Mouse (Mus musculus): ENCODE data around the gene Miga2. TPM values are rescaled to one million over a fixed set of nuclear protein-coding genes. Genes with fewer than 3 reads are reported as not detected.
"Not testable (repeated sequence)": the region's sequence is repeated elsewhere in the genome, so short reads cannot be mapped to it uniquely, and the experiment has no call there.

Miga2 gene
- total RNA-seq, 2 experiments from 2014 or later = 16.3 to 16.8 TPM

GRCm38 (mm10) chr2:30415157-30415935 lies 51.3 kb downstream of the Miga2 start, which contains the start of gene Crat:
Gene Crat, minus strand, starts transcription at chr2:30415813.
- intact Hi-C loops (cut with DNase I; ENCODE audit: low total_unique reads) = no loop called here
- peak; percentile 96 for DNase-seq

GRCm38 (mm10) chr2:30415936-30416648 lies 52.1 kb downstream of the Miga2 start, which contains the start of gene Ptpa:
Gene Ptpa, plus strand, starts transcription at chr2:30416039.
- intact Hi-C loops (cut with DNase I; ENCODE audit: low total_unique reads) = no loop called here
- peak; percentile 93 for DNase-seq

GRCm38 (mm10) chr2:30416649-30416965 lies 52.6 kb downstream of the Miga2 start:
- DNase-seq = no peak
- intact Hi-C loops (cut with DNase I; ENCODE audit: low total_unique reads) = no loop called here

GRCm38 (mm10) chr2:30417154-30417553 lies 53.1 kb downstream of the Miga2 start:
- intact Hi-C loops (cut with DNase I; ENCODE audit: low total_unique reads); DNase-seq: not testable (repeated sequence)

GRCm38 (mm10) chr2:30417595-30418165 lies 53.6 kb downstream of the Miga2 start:
- DNase-seq = no peak
- intact Hi-C loops (cut with DNase I; ENCODE audit: low total_unique reads) = no loop called here

- DNase-seq = no peak
- intact Hi-C loops (cut with DNase I; ENCODE audit: low total_unique reads) = no loop called here
These were observed 54.2 kb downstream of the Miga2 start for GRCm38 (mm10) chr2:30418259-30418658.

- no peak for DNase-seq
These were observed 55.1 kb downstream of the Miga2 start for GRCm38 (mm10) chr2:30419112-30419511.

GRCm38 (mm10) chr2:30421432-30421831 lies 57.4 kb downstream of the Miga2 start:
- intact Hi-C loops (cut with DNase I; ENCODE audit: low total_unique reads) = no loop called here
- no peak for DNase-seq

More at GRCm38 (mm10) chr2:30419112-30419511, 55.1 kb downstream of the Miga2 start:
- intact Hi-C loops (cut with DNase I; ENCODE audit: low total_unique reads) = no loop called here

- intact Hi-C loops (cut with DNase I; ENCODE audit: low total_unique reads) = no loop called here
- DNase-seq = peak; percentile 66
These were observed 65.1 kb downstream of the Miga2 start for GRCm38 (mm10) chr2:30429156-30429555.

Small RNAs within 50 kb of the gene (microRNA-seq; reads per million reads assigned to microRNA genes)
- 0 reads per million in 2 experiments for gene Gm47292

Other genes with a start within 250 kb of the Miga2 start
- 10 to 100 TPM; 17.7 to 20.6 TPM for gene Zer1, start 239.6 kb upstream of the Miga2 start, total RNA-seq (2021)
- gene Tbc1d13, start 230.5 kb upstream of the Miga2 start, total RNA-seq (2021) = 10 to 100 TPM; 12.0 to 13.7 TPM
- 10 to 100 TPM; 44.4 to 49.4 TPM for gene Endog, start 192.7 kb upstream of the Miga2 start, total RNA-seq (2021)
- 1 to 10 TPM; 5.9 to 6.1 TPM for gene Spout1, start 185.8 kb upstream of the Miga2 start, total RNA-seq (2021)
- gene Kyat1, start 158.4 kb upstream of the Miga2 start, total RNA-seq (2021) = 10 to 100 TPM; 20.4 to 23.4 TPM
- gene Lrrc8a, start 126.5 kb upstream of the Miga2 start, total RNA-seq (2021) = 10 to 100 TPM; 19.3 to 30.1 TPM
- 1 to 10 TPM in 1 of 2 experiments, under 1 TPM in 1; 0.59 to 1.7 TPM for gene Gm28035, start 123.7 kb upstream of the Miga2 start, total RNA-seq (2021)
- gene Phyhd1, start 98.0 kb upstream of the Miga2 start, total RNA-seq (2021) = 10 to 100 TPM; 11.0 to 14.3 TPM
- gene Gm28038, start 83.2 kb upstream of the Miga2 start, total RNA-seq (2021) = under 1 TPM in 1 of 2 experiments, not detected in 1; 0.90 TPM
- 10 to 100 TPM; 18.8 to 18.9 TPM for gene Dolk, start 77.9 kb upstream of the Miga2 start, total RNA-seq (2021)
- gene Nup188, start 77.8 kb upstream of the Miga2 start, total RNA-seq (2021) = 10 to 100 TPM; 10.5 to 13.1 TPM
- 10 to 100 TPM; 23.2 to 28.1 TPM for gene Sh3glb2, start 4.9 kb upstream of the Miga2 start, total RNA-seq (2021)
- 1 to 10 TPM; 7.0 to 7.3 TPM for gene Dolpp1, start 28.0 kb downstream of the Miga2 start, total RNA-seq (2021)
- 100 to 1,000 TPM; 251 to 325 TPM for gene Crat, start 51.6 kb downstream of the Miga2 start, total RNA-seq (2021)
- gene Ptpa, start 51.8 kb downstream of the Miga2 start, total RNA-seq (2021) = 10 to 100 TPM; 71.1 to 80.7 TPM
- gene Ier5l, start 110.0 kb downstream of the Miga2 start, total RNA-seq (2021) = 1 to 10 TPM; 3.5 to 4.2 TPM
- 1 to 10 TPM; 5.0 to 5.9 TPM for gene Cstad, start 230.8 kb downstream of the Miga2 start, total RNA-seq (2021)